In the genomic region with DNA sequence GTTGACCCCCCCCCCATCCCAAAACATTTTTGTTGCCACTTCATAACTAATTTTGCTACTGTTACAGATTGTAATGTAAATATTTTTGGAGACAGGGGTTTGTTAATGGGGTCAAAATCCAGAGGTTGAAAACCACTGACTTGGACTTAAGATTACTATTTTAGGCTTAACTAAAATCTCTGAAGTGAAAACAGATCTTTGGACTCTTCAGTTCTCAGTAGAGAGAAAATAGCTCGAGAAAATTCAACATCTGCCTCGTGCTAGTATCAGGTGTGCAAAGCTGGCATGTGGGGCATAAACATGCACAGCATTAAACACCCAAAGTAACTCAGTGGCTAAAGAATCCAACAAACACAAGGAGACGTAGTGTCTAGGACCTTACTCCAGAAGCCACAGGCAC, we compare ENCODE assay signal across 24 mouse cellular contexts. TPM values are rescaled to one million over a fixed set of nuclear protein-coding genes. Genes with fewer than 3 reads are reported as not detected.
DNase-seq lines count a peak whose midpoint lies in the region; ATAC-seq and TF ChIP-seq lines count a peak whose summit lies in the region.
"Had no signal": no experiment of that assay in that cellular context is flagged by ENCODE, and none has a peak within 500 bp of the region (broad histone marks: within the 10 kb centered on the region; RNA-seq: fewer than 3 reads in every experiment).

No protein-coding gene starts in this region.

- ATAC-seq in kidney, embryonic 15.5 days (replicated peaks; ENCODE audit: low FRiP score): no peak
- ATAC-seq in liver, postnatal 0 days: no peak
- no peak for ATAC-seq in liver, embryonic 12.5 days
- ATAC-seq: forebrain, embryonic 14.5 days had no signal

- peak overlapping the region; percentile 94 for H3K27ac ChIP-seq in kidney, adult 2 months (ENCODE audit: insufficient read depth, low read depth, low read length)
- no peak overlapping the region for H3K27ac ChIP-seq in kidney, embryonic 15.5 days
- peak overlapping the region; percentile 11; the same call in 1 of the 2 replicates for H3K27ac ChIP-seq in liver, postnatal 0 days (ENCODE audit: low read depth)
- H3K27ac ChIP-seq in liver, embryonic 12.5 days: no peak overlapping the region
- H3K27ac ChIP-seq: embryonic facial prominence, embryonic 13.5 days; embryonic facial prominence, embryonic 15.5 days; forebrain, embryonic 10.5 days; forebrain, embryonic 12.5 days had no signal

- no peak for TF ChIP-seq EP300 in liver, postnatal 0 days (IDR thresholded peaks at IDR 0.05; ENCODE audit: low read depth)

- no peak for TF ChIP-seq CTCF in kidney, adult 2 months (conservative IDR thresholded peaks at IDR 0.05; ENCODE audit: insufficient read depth, insufficient read length, low read depth, low read length)
- TF ChIP-seq CTCF in liver, postnatal 0 days (IDR thresholded peaks at IDR 0.05; ENCODE audit: low read depth): no peak

- no peaks in the 10 kb centered on the region for H3K9me3 ChIP-seq in kidney, embryonic 15.5 days (replicated peaks)
- H3K9me3 ChIP-seq in liver, postnatal 0 days (ENCODE audit: low read length): no peaks in the 10 kb centered on the region
- no peaks in the 10 kb centered on the region for H3K9me3 ChIP-seq in liver, embryonic 12.5 days (replicated peaks)
- H3K9me3 ChIP-seq: embryonic facial prominence, embryonic 13.5 days; embryonic facial prominence, embryonic 15.5 days; forebrain, embryonic 10.5 days; forebrain, embryonic 12.5 days had no signal

- no peaks in the 10 kb centered on the region for H3K36me3 ChIP-seq in kidney, adult 2 months (ENCODE audit: control insufficient read depth, insufficient read depth, low read length)
- H3K36me3 ChIP-seq in kidney, embryonic 15.5 days: no peaks in the 10 kb centered on the region
- no peaks in the 10 kb centered on the region for H3K36me3 ChIP-seq in liver, postnatal 0 days (replicated peaks; ENCODE audit: insufficient read depth, low read length)
- no peaks in the 10 kb centered on the region for H3K36me3 ChIP-seq in liver, embryonic 12.5 days
- H3K36me3 ChIP-seq: embryonic facial prominence, embryonic 13.5 days; embryonic facial prominence, embryonic 15.5 days; forebrain, embryonic 10.5 days; forebrain, embryonic 12.5 days had no signal

- H3K27me3 ChIP-seq in kidney, adult 2 months (replicated peaks; ENCODE audit: control insufficient read depth, insufficient read depth, low read length): no peaks in the 10 kb centered on the region
- no peaks in the 10 kb centered on the region for H3K27me3 ChIP-seq in kidney, embryonic 15.5 days
- H3K27me3 ChIP-seq in liver, postnatal 0 days (ENCODE audit: insufficient read depth, low read length): no peaks in the 10 kb centered on the region
- no peaks in the 10 kb centered on the region for H3K27me3 ChIP-seq in liver, embryonic 12.5 days (replicated peaks)
- H3K27me3 ChIP-seq: embryonic facial prominence, embryonic 13.5 days; embryonic facial prominence, embryonic 15.5 days; forebrain, embryonic 12.5 days had no signal

- no peak overlapping the region for H3K4me2 ChIP-seq in kidney, embryonic 15.5 days
- no peak overlapping the region for H3K4me2 ChIP-seq in liver, postnatal 0 days (ENCODE audit: low read depth, low read length)
- no peak overlapping the region for H3K4me2 ChIP-seq in liver, embryonic 12.5 days
- H3K4me2 ChIP-seq: embryonic facial prominence, embryonic 13.5 days; embryonic facial prominence, embryonic 15.5 days; forebrain, embryonic 12.5 days had no signal

- H3K9ac ChIP-seq in kidney, embryonic 15.5 days: no peak overlapping the region
- H3K9ac ChIP-seq in liver, postnatal 0 days (replicated peaks): no peak overlapping the region
- H3K9ac ChIP-seq in liver, embryonic 12.5 days: no peak overlapping the region
- H3K9ac ChIP-seq: embryonic facial prominence, embryonic 13.5 days; embryonic facial prominence, embryonic 15.5 days; forebrain, embryonic 12.5 days had no signal

- DNase-seq in kidney, adult 2 months: peak; percentile 63
- DNase-seq in kidney, postnatal 4 days: no peak
- DNase-seq in kidney, adult 9 months: peak; percentile 63
- DNase-seq in kidney, adult 18-20 months: no peak
- DNase-seq in kidney, postnatal 36 days: peak; percentile 15 to 22
- no peak for DNase-seq in liver, postnatal 0 days
- DNase-seq: adrenal gland, adult 2 months; adrenal gland, postnatal 10 days; adrenal gland, postnatal 25 days; cerebellum, adult 11 months; cerebellum, adult 18-20 months; cerebellum, adult 8-10 months; cerebellum, adult 9-11 months; cerebellum, postnatal 14 days; cerebellum, postnatal 36 days; embryo, embryonic 11 days had no signal

- 56% methylated on average over 3 of the region's 3 CpGs for WGBS in kidney, adult 2 months
- 87% methylated on average over 3 of the region's 3 CpGs for WGBS in kidney, embryonic 15.5 days
- 74% methylated on average over 3 of the region's 3 CpGs for WGBS in liver, postnatal 0 days (ENCODE audit: insufficient replicate concordance)
- WGBS in liver, embryonic 12.5 days (ENCODE audit: insufficient replicate concordance): 56% methylated on average over 3 of the region's 3 CpGs

- peaks cover 16% of the 10 kb centered on the region; the same call in 1 of the 2 replicates for H3K4me1 ChIP-seq in kidney, adult 2 months (ENCODE audit: control insufficient read depth, insufficient read depth, low read length)
- 0 out of 2 replicates have a peak, but pooled peaks cover 4% of the 10 kb centered on the region for H3K4me1 ChIP-seq in kidney, embryonic 15.5 days
- no peaks in the 10 kb centered on the region; the same call in 1 of the 2 replicates for H3K4me1 ChIP-seq in liver, postnatal 0 days (ENCODE audit: insufficient read depth)
- H3K4me1 ChIP-seq in liver, embryonic 12.5 days: no peaks in the 10 kb centered on the region
- H3K4me1 ChIP-seq: embryonic facial prominence, embryonic 15.5 days; forebrain, embryonic 10.5 days; forebrain, embryonic 12.5 days had no signal

- no peak overlapping the region for H3K4me3 ChIP-seq in kidney, adult 2 months (ENCODE audit: insufficient read depth, low read depth, low read length)
- no peak overlapping the region for H3K4me3 ChIP-seq in kidney, embryonic 15.5 days (replicated peaks)
- no peak overlapping the region for H3K4me3 ChIP-seq in liver, postnatal 0 days (ENCODE audit: low read depth, low read length)
- H3K4me3 ChIP-seq in liver, embryonic 12.5 days: no peak overlapping the region
- H3K4me3 ChIP-seq: embryonic facial prominence, embryonic 13.5 days; embryonic facial prominence, embryonic 15.5 days; erythroblast, embryonic 14.5 days; forebrain, embryonic 10.5 days; forebrain, embryonic 12.5 days had no signal

- TF ChIP-seq POLR2A in kidney, adult 2 months (IDR thresholded peaks at IDR 0.05; ENCODE audit: low read depth, low read length): no peak

RNA-seq across cellular contexts. Expression of a gene that starts 55.6 kb away (rescaled TPM):
- polyA plus RNA-seq in kidney, adult 2 months (2012; rRNA removed): 312 and 353 TPM in 2 replicates
- polyA plus RNA-seq in kidney, embryonic 15.5 days (2015; fragmentation: Nextera tagmentation; extraction: Ambion mirVana): 154 and 157 TPM in 2 replicates
- polyA plus RNA-seq in liver, postnatal 0 days (2015; fragmentation: Nextera tagmentation; extraction: Ambion mirVana): 208 and 213 TPM in 2 replicates
- 46.5 and 48.6 TPM in 2 replicates for polyA plus RNA-seq in liver, embryonic 12.5 days (2016; fragmentation: Nextera tagmentation; extraction: Ambion mirVana)

Comparison
In these comparisons a context has a peak if more than half of its experiments do, and no peak if none do; other contexts are left out.
1. DNase-seq: peak in kidney, adult 2 months (single experiment), kidney, adult 9 months (single experiment) and kidney, postnatal 36 days (2 of 2); none in kidney, postnatal 4 days (0 of 2), kidney, adult 18-20 months (single experiment) and liver, postnatal 0 days (single experiment).
2. H3K27ac ChIP-seq: peak in kidney, adult 2 months (single experiment) and liver, postnatal 0 days (single experiment); none in kidney, embryonic 15.5 days (single experiment) and liver, embryonic 12.5 days (single experiment).